1 mouse cellular context compared by ENCODE assay signal in the genomic region with DNA sequence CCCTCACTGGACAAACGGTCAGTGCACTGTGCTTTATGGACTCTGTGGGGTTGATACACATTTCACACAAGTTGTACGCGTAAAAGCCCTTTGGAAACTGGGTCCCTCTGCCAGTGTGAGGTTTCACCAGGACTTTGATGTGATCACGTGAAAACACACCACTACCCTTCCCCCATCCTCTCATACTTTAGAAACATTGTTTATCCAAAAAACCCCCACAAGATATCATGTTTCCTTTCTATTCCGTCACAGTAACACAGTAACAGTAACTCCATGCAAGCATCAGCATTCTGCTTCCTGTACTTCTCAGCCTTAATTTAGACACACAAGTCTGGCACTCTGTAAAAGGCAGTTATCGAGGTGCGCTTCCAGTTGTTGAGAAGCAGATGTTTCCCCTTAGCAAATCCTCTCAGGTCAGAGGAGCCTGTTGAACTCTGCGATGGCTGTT.
A peak's percentile ranks its signal among the peaks of the same experiment; 100 is the strongest.
TF ChIP-seq lines count a peak whose summit lies in the region.

No protein-coding gene starts in this region.

TF ChIP-seq in CH12.LX, 34 proteins besides CTCF, POLR2A, EP300 and RAD21 (continued from another document):
- TF ChIP-seq ZNF384 (IDR thresholded peaks at IDR 0.05; ENCODE audit: low read depth, low read length) (no peak), JUN (IDR thresholded peaks at IDR 0.05; ENCODE audit: insufficient read depth, low read depth, low read length) (no peak), KAT2A (IDR thresholded peaks at IDR 0.05; ENCODE audit: insufficient replicate concordance, low read length) (no peak), IRF4 (IDR thresholded peaks at IDR 0.05; ENCODE audit: low read depth, low read length) (peak; percentile 13; the same call in 1 of the 2 replicates), TCF12 (IDR thresholded peaks at IDR 0.05; ENCODE audit: low read depth, low read length) (no peak), USF1 (IDR thresholded peaks at IDR 0.05; ENCODE audit: low read depth, low read length) (no peak; the same call in 1 of the 2 replicates), TBP (conservative IDR thresholded peaks at IDR 0.05; ENCODE audit: low read depth, low read length) (no peak), JUND (conservative IDR thresholded peaks at IDR 0.05; ENCODE audit: low read depth, low read length) (no peak), GABPA (IDR thresholded peaks at IDR 0.05; ENCODE audit: insufficient replicate concordance, low read depth, low read length) (no peak), HCFC1 (IDR thresholded peaks at IDR 0.05; ENCODE audit: low read depth, low read length) (no peak), MYC (IDR thresholded peaks at IDR 0.05; ENCODE audit: low read depth, low read length) (no peak), CHD2 (IDR thresholded peaks at IDR 0.05; ENCODE audit: low read length) (peak; percentile 69), NRF1 (IDR thresholded peaks at IDR 0.05; ENCODE audit: low read depth, low read length) (no peak), MXI1 (IDR thresholded peaks at IDR 0.05; ENCODE audit: low read depth, low read length) (0 out of 2 replicates have a peak, but pooled peaks have one; percentile 15), MAZ (IDR thresholded peaks at IDR 0.05; ENCODE audit: low read depth, low read length) (0 out of 2 replicates have a peak, but pooled peaks have one; percentile 4), MAX (IDR thresholded peaks at IDR 0.05; ENCODE audit: low read length) (no peak)
